Mouse (Mus musculus) midbrain, embryonic 12.5 days (tissue): Measurements from ENCODE around the gene Tmem268. TPM values are rescaled to one million over a fixed set of nuclear protein-coding genes. Genes with fewer than 3 reads are reported as not detected.

ENCODE experiments used
- ATAC-seq: fragments of 200-750 bp; cut with Nextera tagmentation; 2 replicates; pipeline ENCODE4 v1.8.0; 2017; ENCODE audit warnings: low read depth, moderate TSS enrichment, moderate library complexity; ENCODE audit not compliant: low FRiP score
- H3K27ac ChIP-seq: fragments of 300-500 bp; sonication (generic); replicated peaks from 2 replicates; pipeline ENCODE4 v1.5.1; 2016; ENCODE audit warnings: mild to moderate bottlenecking
- H3K27me3 ChIP-seq: fragments of 300-500 bp; sonication (generic); 2 replicates; pipeline ENCODE4 v1.6.1; 2016; ENCODE audit warnings: mild to moderate bottlenecking
- H3K36me3 ChIP-seq: fragments of 300-500 bp; sonication (generic); 2 replicates; pipeline ENCODE4 v1.6.1; 2016
- H3K4me1 ChIP-seq: fragments of 300-500 bp; sonication (generic); 2 replicates; pipeline ENCODE4 v1.6.1; 2016
- H3K4me2 ChIP-seq: fragments of 300-500 bp; sonication (generic); replicated peaks from 2 replicates; pipeline ENCODE4 v1.6.1; 2016; ENCODE audit warnings: mild to moderate bottlenecking, moderate library complexity
- H3K4me3 ChIP-seq: fragments of 300-500 bp; sonication (generic); 2 replicates; pipeline ENCODE4 v1.5.1; 2016; ENCODE audit warnings: mild to moderate bottlenecking
- H3K9ac ChIP-seq: fragments of 300-500 bp; sonication (generic); replicated peaks from 2 replicates; pipeline ENCODE4 v1.6.1; 2016; ENCODE audit warnings: mild to moderate bottlenecking, moderate library complexity
- H3K9me3 ChIP-seq: fragments of 300-500 bp; sonication (generic); 2 replicates; pipeline ENCODE4 v1.6.1; 2016; ENCODE audit warnings: mild to moderate bottlenecking
- WGBS: fragments of 180-500 bp; shearing (Covaris S2); methylation state at CpG from one replicate; pipeline ENCODE4 v1.1.7; 2016; 5-methylcytosine and 5-hydroxymethylcytosine counted together
- polyA plus RNA-seq: library from polyadenylated mRNA; unstranded; fragments of >200 nt; fragmentation: Nextera tagmentation; extraction: Ambion mirVana; gene quantifications from 2 replicates; pipeline ENCODE4 v1.2.1, GENCODE M21; 2016

Tmem268 gene
- polyA plus RNA-seq, 1 experiment from 2014 or later = 4.8 TPM

DNA sequence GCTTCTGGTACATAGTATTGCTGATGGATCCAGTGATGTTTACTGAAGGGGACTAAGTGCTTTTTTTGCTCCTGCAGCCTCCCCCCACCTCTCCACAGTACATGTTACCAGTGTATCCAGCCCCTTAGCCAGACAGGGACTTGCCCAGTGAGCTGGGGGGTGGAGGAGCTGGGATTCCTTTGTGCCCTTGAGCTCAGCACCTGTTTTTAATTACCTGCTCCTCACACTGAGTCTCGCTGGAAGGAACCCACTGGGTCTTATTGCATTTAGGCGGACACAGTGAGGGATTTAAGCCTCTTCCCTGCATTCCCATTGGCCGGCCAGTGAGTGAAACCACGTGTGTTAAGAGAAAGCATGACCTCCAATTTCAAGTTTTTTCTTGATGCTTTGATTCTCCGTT is 24.0 kb downstream of the Tmem268 start:
- peaks cover 3% of the 10 kb centered on the region; the same call in 1 of the 2 replicates for H3K9me3 ChIP-seq
- H3K4me3 ChIP-seq = no peak overlapping the region
- no peak overlapping the region for H3K4me2 ChIP-seq
- WGBS = 61% methylated on average over 5 of the region's 5 CpGs
- H3K9ac ChIP-seq = no peak overlapping the region
- no peaks in the 10 kb centered on the region for H3K36me3 ChIP-seq
- H3K4me1 ChIP-seq = peaks cover 10% of the 10 kb centered on the region
- ATAC-seq = no peak
- H3K27me3 ChIP-seq = no peaks in the 10 kb centered on the region
- H3K27ac ChIP-seq = no peak overlapping the region

- Histone ChIP-seq H3K4me1 (peaks cover 2% of the 10 kb centered on the region), H3K4me2 (no peak overlapping the region), H3K9me3 (no peaks in the 10 kb centered on the region), H3K4me3 (no peak overlapping the region), H3K9ac (no peak overlapping the region), H3K27ac (no peak overlapping the region), H3K27me3 (no peaks in the 10 kb centered on the region), H3K36me3 (no peaks in the 10 kb centered on the region)
- ATAC-seq = no peak
- 78% methylated on average over 10 of the region's 10 CpGs for WGBS
Observed at GRCm38 (mm10) chr4:63585216-63585615, 26.6 kb downstream of the Tmem268 start.

DNA sequence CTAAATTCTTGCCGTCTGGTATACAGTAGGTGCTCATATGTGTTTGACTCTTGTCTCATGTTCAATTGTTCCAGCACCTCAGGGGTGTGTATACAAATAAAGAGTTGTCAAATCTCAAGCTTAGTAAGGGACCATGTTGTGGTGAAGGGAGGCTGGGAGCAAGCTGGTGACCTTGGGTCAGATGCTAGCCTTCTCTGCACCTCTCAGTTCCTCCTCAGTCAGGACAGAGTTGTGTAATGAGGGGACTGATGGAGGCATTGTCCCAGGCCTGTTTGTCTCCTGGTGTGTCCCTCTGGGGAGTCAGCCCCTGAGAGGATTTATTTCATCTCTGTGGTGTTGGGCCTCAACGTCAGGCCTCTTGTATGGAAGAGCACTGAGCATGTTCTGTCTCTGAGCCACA is 27.7 kb downstream of the Tmem268 start:
- no peaks in the 10 kb centered on the region for H3K27me3 ChIP-seq
- H3K9me3 ChIP-seq = no peaks in the 10 kb centered on the region
- no peak overlapping the region for H3K4me3 ChIP-seq
- H3K4me2 ChIP-seq = no peak overlapping the region
- no peaks in the 10 kb centered on the region for H3K4me1 ChIP-seq
- H3K36me3 ChIP-seq = no peaks in the 10 kb centered on the region
- no peak overlapping the region for H3K9ac ChIP-seq
- no peak overlapping the region for H3K27ac ChIP-seq
- 66% methylated on average over 2 of the region's 2 CpGs for WGBS
- ATAC-seq = no peak

GRCm38 (mm10) chr4:63589987-63590386 is 31.4 kb downstream of the Tmem268 start:
- Histone ChIP-seq H3K27me3 (no peaks in the 10 kb centered on the region), H3K4me1 (no peaks in the 10 kb centered on the region), H3K4me3 (no peak overlapping the region), H3K27ac (no peak overlapping the region), H3K9me3 (no peaks in the 10 kb centered on the region), H3K9ac (no peak overlapping the region), H3K36me3 (no peaks in the 10 kb centered on the region), H3K4me2 (no peak overlapping the region)
- WGBS = 87% methylated on average over 7 of the region's 7 CpGs
- no peak for ATAC-seq

- Histone ChIP-seq H3K9ac (no peak overlapping the region), H3K4me3 (no peak overlapping the region), H3K27me3 (no peaks in the 10 kb centered on the region), H3K4me2 (no peak overlapping the region), H3K27ac (no peak overlapping the region), H3K4me1 (no peaks in the 10 kb centered on the region), H3K9me3 (no peaks in the 10 kb centered on the region), H3K36me3 (no peaks in the 10 kb centered on the region)
- no peak for ATAC-seq
- WGBS = 89% methylated on average over 4 of the region's 4 CpGs
Observed at GRCm38 (mm10) chr4:63590538-63590937, 32.0 kb downstream of the Tmem268 start.

GRCm38 (mm10) chr4:63594459-63595110 is 36.0 kb downstream of the Tmem268 start:
- no peaks in the 10 kb centered on the region for H3K36me3 ChIP-seq
- H3K4me2 ChIP-seq = no peak overlapping the region
- no peaks in the 10 kb centered on the region for H3K27me3 ChIP-seq
- no peak for ATAC-seq
- no peak overlapping the region for H3K4me3 ChIP-seq
- no peak overlapping the region for H3K9ac ChIP-seq
- WGBS = 77% methylated on average over 5 of the region's 5 CpGs
- no peak overlapping the region for H3K27ac ChIP-seq
- H3K9me3 ChIP-seq = no peaks in the 10 kb centered on the region
- H3K4me1 ChIP-seq = no peaks in the 10 kb centered on the region

DNA sequence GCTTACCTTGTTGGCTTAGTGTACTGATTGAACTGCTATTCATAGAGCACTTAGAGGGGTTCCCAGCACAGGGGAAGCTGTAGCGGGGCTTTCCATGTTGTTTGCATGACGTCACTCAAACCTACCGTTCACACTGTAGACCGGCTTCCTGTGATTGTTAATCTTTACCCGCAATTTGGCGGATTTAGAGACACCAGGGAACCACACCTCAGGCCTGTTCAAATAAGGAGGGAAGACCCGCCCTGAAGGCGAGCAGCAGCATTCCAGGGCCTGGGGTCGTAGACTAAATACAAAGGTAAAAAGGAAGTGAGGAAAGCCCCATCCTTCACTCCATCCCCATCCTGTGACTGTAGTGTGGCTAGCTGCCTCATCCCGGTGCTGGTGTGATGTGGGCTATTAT is 36.7 kb downstream of the Tmem268 start:
- Histone ChIP-seq H3K36me3 (no peaks in the 10 kb centered on the region), H3K27me3 (no peaks in the 10 kb centered on the region), H3K9me3 (no peaks in the 10 kb centered on the region), H3K4me2 (no peak overlapping the region), H3K9ac (no peak overlapping the region), H3K27ac (no peak overlapping the region), H3K4me1 (no peaks in the 10 kb centered on the region), H3K4me3 (no peak overlapping the region)
- WGBS = 83% methylated on average over 10 of the region's 10 CpGs
- ATAC-seq = no peak

- Histone ChIP-seq H3K4me3 (no peak overlapping the region), H3K4me1 (no peaks in the 10 kb centered on the region), H3K36me3 (no peaks in the 10 kb centered on the region), H3K4me2 (no peak overlapping the region), H3K9me3 (no peaks in the 10 kb centered on the region), H3K9ac (no peak overlapping the region), H3K27me3 (no peaks in the 10 kb centered on the region), H3K27ac (no peak overlapping the region)
- WGBS = 96% methylated on average over 4 of the region's 4 CpGs
- no peak for ATAC-seq
Observed at GRCm38 (mm10) chr4:63596010-63596409, 37.4 kb downstream of the Tmem268 start.

- ATAC-seq = no peak
- no peaks in the 10 kb centered on the region for H3K9me3 ChIP-seq
- H3K4me2 ChIP-seq = no peak overlapping the region
- H3K27ac ChIP-seq = no peak overlapping the region
- H3K4me3 ChIP-seq = no peak overlapping the region
- no peaks in the 10 kb centered on the region for H3K27me3 ChIP-seq
- no peak overlapping the region for H3K9ac ChIP-seq
- whole genome bisulfite sequencing = 84% methylated on average over 6 of the region's 6 CpGs
- no peaks in the 10 kb centered on the region for H3K36me3 ChIP-seq
- no peaks in the 10 kb centered on the region for H3K4me1 ChIP-seq
Observed at GRCm38 (mm10) chr4:63600786-63601185, 42.2 kb downstream of the Tmem268 start.

DNA sequence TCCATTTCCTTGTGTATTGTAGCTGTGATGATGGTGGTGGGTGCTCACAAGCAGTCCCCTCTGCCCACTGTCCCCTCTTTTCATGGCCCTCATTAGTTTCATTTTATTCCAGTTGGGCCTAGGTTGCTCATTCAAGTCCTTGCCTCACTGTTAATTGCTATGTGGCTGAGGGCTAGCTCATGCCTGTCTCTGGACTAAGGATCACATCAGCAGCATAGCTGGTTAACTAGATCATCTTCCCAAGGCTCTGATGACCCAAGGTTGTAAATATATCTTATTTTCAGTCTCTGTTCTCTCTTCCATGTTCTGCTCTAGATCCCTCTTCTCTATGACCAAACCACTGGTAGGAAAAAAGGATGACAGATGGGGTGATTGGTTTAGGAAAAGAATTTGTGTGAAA is 42.7 kb downstream of the Tmem268 start:
- ATAC-seq = no peak
- Histone ChIP-seq H3K4me1 (no peaks in the 10 kb centered on the region), H3K27ac (no peak overlapping the region), H3K36me3 (no peaks in the 10 kb centered on the region), H3K9me3 (no peaks in the 10 kb centered on the region), H3K9ac (no peak overlapping the region), H3K27me3 (no peaks in the 10 kb centered on the region), H3K4me3 (no peak overlapping the region), H3K4me2 (no peak overlapping the region)

DNA sequence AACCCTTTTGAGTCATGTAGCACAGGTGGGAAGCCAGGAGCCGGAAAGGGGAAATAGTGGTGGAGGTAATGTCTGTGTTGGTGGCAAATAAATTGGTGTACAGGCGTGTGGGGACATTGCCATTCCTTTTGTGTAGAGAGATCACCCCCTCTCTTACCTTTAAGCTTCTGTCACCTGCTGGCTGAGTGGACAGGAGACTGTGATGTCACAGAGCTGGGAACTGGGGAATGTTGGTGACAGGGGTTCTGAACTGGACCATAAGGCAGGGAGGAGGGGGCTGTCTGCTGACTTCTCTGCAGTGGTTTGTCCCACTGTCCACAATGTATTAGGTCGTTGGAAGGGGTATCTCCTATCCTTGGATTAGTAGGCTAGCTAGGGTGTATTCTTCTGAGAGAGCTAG is 46.4 kb downstream of the Tmem268 start, which contains the start of gene Gm11213:
Gene Gm11213, minus strand, starts transcription at position 317 of the 400 bp plus-strand sequence.
- no peak within 1 kb of the TSS for H3K4me2 ChIP-seq
- WGBS = 72% methylated on average over 3 of the region's 3 CpGs
- H3K9ac ChIP-seq = no peak within 1 kb of the TSS
- no peaks in the 10 kb centered on the region for H3K9me3 ChIP-seq
- H3K36me3 ChIP-seq = no peaks in the 10 kb centered on the region
- no peak within 1 kb of the TSS for H3K27ac ChIP-seq
- ATAC-seq = no peak
- H3K4me1 ChIP-seq = no peaks in the 10 kb centered on the region
- no peaks in the 10 kb centered on the region for H3K27me3 ChIP-seq
- H3K4me3 ChIP-seq = no peak within 1 kb of the TSS

DNA sequence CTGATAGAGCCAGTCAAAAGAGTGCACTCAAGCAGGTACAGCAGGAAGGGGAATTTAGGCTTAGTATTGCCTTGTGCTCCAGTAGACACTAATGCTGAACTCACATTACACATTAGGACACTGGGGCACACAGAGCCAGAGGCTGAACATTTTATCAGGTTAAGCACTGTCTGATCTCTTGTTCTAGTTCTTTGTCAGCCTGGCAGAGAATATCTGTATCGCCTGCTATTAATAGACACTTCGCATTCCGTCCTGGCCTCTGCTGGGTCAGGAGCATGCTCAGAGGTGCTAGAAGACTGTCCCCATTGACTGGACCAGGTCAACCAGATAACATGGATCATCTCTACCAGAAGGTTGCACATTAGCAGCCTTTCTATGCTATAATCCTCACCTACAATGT is 47.0 kb downstream of the Tmem268 start:
- no peak for ATAC-seq
- Histone ChIP-seq H3K4me2 (no peak overlapping the region), H3K27me3 (no peaks in the 10 kb centered on the region), H3K36me3 (no peaks in the 10 kb centered on the region), H3K9ac (no peak overlapping the region), H3K9me3 (no peaks in the 10 kb centered on the region), H3K4me1 (no peaks in the 10 kb centered on the region), H3K27ac (no peak overlapping the region), H3K4me3 (no peak overlapping the region)
- 85% methylated on average over 3 of the region's 3 CpGs for WGBS

GRCm38 (mm10) chr4:63605968-63606367 is 47.4 kb downstream of the Tmem268 start:
- H3K9me3 ChIP-seq = no peaks in the 10 kb centered on the region
- 86% methylated on average over 1 of the region's 1 CpGs for WGBS

More at GRCm38 (mm10) chr4:63605968-63606367, 47.4 kb downstream of the Tmem268 start:
- Histone ChIP-seq H3K4me2 (no peak overlapping the region), H3K27ac (no peak overlapping the region), H3K4me3 (no peak overlapping the region), H3K36me3 (no peaks in the 10 kb centered on the region), H3K27me3 (no peaks in the 10 kb centered on the region), H3K4me1 (no peaks in the 10 kb centered on the region), H3K9ac (no peak overlapping the region)
- no peak for ATAC-seq
